Mouse (Mus musculus) midbrain, postnatal 0 days (tissue): Measurements from ENCODE around the gene Phldb2. TPM values are rescaled to one million over a fixed set of nuclear protein-coding genes. Genes with fewer than 3 reads are reported as not detected.

Experiments used
- ATAC-seq: fragments of 200-750 bp; cut with Nextera tagmentation; 2 replicates; pipeline ENCODE4 v1.8.0; 2017; ENCODE audit warnings: moderate number of reproducible peaks, mild to moderate bottlenecking, moderate TSS enrichment, moderate library complexity; ENCODE audit not compliant: low FRiP score
- DNase-seq: peaks from one replicate; pipeline ENCODE4 v3.0.0-alpha.2; 2015; ENCODE audit warnings: low spot score
- H3K27ac ChIP-seq: fragments of 300-500 bp; sonication (generic); 2 replicates; pipeline ENCODE4 v1.5.1; 2014; ENCODE audit warnings: low read depth, mild to moderate bottlenecking, low read length, mixed read lengths
- H3K27me3 ChIP-seq: fragments of 300-500 bp; sonication (generic); 2 replicates; pipeline ENCODE4 v1.6.1; 2014; ENCODE audit warnings: low read length, control low read depth, mixed read lengths; ENCODE audit not compliant: insufficient read depth
- H3K36me3 ChIP-seq: fragments of 300-500 bp; sonication (generic); 2 replicates; pipeline ENCODE4 v1.6.1; 2014; ENCODE audit warnings: low read length, control low read depth, mixed read lengths; ENCODE audit not compliant: insufficient read depth
- H3K4me1 ChIP-seq: fragments of 300-500 bp; sonication (generic); 2 replicates; pipeline ENCODE4 v1.6.1; 2014; ENCODE audit warnings: mild to moderate bottlenecking, control low read depth, antibody characterized with exemption, low read length, mixed read lengths; ENCODE audit not compliant: insufficient read depth
- H3K4me2 ChIP-seq: fragments of 300-500 bp; sonication (generic); 2 replicates; pipeline ENCODE4 v1.6.1; 2014; ENCODE audit warnings: low read depth, mild to moderate bottlenecking, low read length, mixed read lengths; ENCODE audit not compliant: poor library complexity, severe bottlenecking
- H3K4me3 ChIP-seq: fragments of 300-500 bp; sonication (generic); 2 replicates; pipeline ENCODE4 v1.5.1; 2014; ENCODE audit warnings: low read depth, mild to moderate bottlenecking, low read length, moderate library complexity
- H3K9ac ChIP-seq: fragments of 300-500 bp; sonication (generic); replicated peaks from 2 replicates; pipeline ENCODE4 v1.6.1; 2014; ENCODE audit warnings: mild to moderate bottlenecking, low read length, moderate library complexity, mixed read lengths; ENCODE audit not compliant: poor library complexity, severe bottlenecking
- H3K9me3 ChIP-seq: fragments of 300-500 bp; sonication (generic); 2 replicates; pipeline ENCODE4 v1.6.1; 2016; ENCODE audit warnings: low read length, control low read depth
- CTCF ChIP-seq: IDR thresholded peaks from 2 replicates; pipeline ENCODE4 v1.5.1; 2016; ENCODE audit warnings: antibody characterized with exemption, mild to moderate bottlenecking
- WGBS: fragments of 180-500 bp; shearing (Covaris S2); extraction: QIAGEN DNeasy Blood & Tissue Kit; methylation state at CpG from one replicate; pipeline ENCODE4 v1.1.7; 2014; 5-methylcytosine and 5-hydroxymethylcytosine counted together
- polyA plus RNA-seq: library from polyadenylated mRNA; unstranded; fragments of >200 nt; fragmentation: Nextera tagmentation; extraction: Ambion mirVana; gene quantifications from 2 replicates; pipeline ENCODE4 v1.2.1, GENCODE M21; 2015
- total RNA-seq: library from RNA; depleted of rRNA; stranded (reverse); fragments of >200 nt; gene quantifications from 2 replicates; pipeline ENCODE4 v1.2.3, GENCODE M21; 2014

Phldb2 gene
- total and polyA plus RNA-seq, 2 experiments from 2014 or later = 4.2 to 4.5 TPM

- H3K4me2 ChIP-seq = no peak overlapping the region
- ATAC-seq (no peak), DNase-seq (no peak)
- TF ChIP-seq CTCF = no peak
- no peak overlapping the region for H3K4me3 ChIP-seq
- no peaks in the 10 kb centered on the region for H3K9me3 ChIP-seq
- no peaks in the 10 kb centered on the region for H3K36me3 ChIP-seq
- no peak overlapping the region for H3K9ac ChIP-seq
- WGBS = 76% methylated on average over 3 of the region's 3 CpGs
- H3K4me1 ChIP-seq = no peaks in the 10 kb centered on the region
- H3K27me3 ChIP-seq = no peaks in the 10 kb centered on the region
- H3K27ac ChIP-seq = no peak overlapping the region
Observed at GRCm38 (mm10) chr16:45814611-45815010, 138.8 kb downstream of the Phldb2 start.

- no peaks in the 10 kb centered on the region for H3K9me3 ChIP-seq
- no peaks in the 10 kb centered on the region for H3K4me1 ChIP-seq
- ATAC-seq (no peak), DNase-seq (no peak)
- no peaks in the 10 kb centered on the region for H3K27me3 ChIP-seq
- TF ChIP-seq CTCF = no peak
- no peak overlapping the region for H3K4me2 ChIP-seq
- no peak overlapping the region for H3K9ac ChIP-seq
- no peak overlapping the region for H3K27ac ChIP-seq
- no peak overlapping the region for H3K4me3 ChIP-seq
- no peaks in the 10 kb centered on the region for H3K36me3 ChIP-seq
Observed at GRCm38 (mm10) chr16:45811788-45812187, 141.6 kb downstream of the Phldb2 start.

- no peaks in the 10 kb centered on the region for H3K36me3 ChIP-seq
- no peak overlapping the region for H3K4me2 ChIP-seq
- H3K4me3 ChIP-seq = no peak overlapping the region
- WGBS = 83% methylated on average over 6 of the region's 6 CpGs
- H3K9ac ChIP-seq = no peak overlapping the region
- no peak for TF ChIP-seq CTCF
- H3K27ac ChIP-seq = no peak overlapping the region
- no peaks in the 10 kb centered on the region for H3K4me1 ChIP-seq
- no peaks in the 10 kb centered on the region for H3K27me3 ChIP-seq
- no peaks in the 10 kb centered on the region for H3K9me3 ChIP-seq
- no peak for ATAC-seq
- no peak for DNase-seq
Observed at GRCm38 (mm10) chr16:45810829-45811326, 142.5 kb downstream of the Phldb2 start.

GRCm38 (mm10) chr16:45810155-45810554 is 143.2 kb downstream of the Phldb2 start:
- H3K27ac ChIP-seq = no peak overlapping the region
- H3K36me3 ChIP-seq = no peaks in the 10 kb centered on the region
- no peak overlapping the region for H3K4me2 ChIP-seq
- no peaks in the 10 kb centered on the region for H3K4me1 ChIP-seq
- H3K9ac ChIP-seq = no peak overlapping the region
- H3K27me3 ChIP-seq = no peaks in the 10 kb centered on the region
- 77% methylated on average over 2 of the region's 2 CpGs for WGBS
- no peaks in the 10 kb centered on the region for H3K9me3 ChIP-seq
- ATAC-seq = no peak
- DNase-seq = no peak
- TF ChIP-seq CTCF = no peak
- no peak overlapping the region for H3K4me3 ChIP-seq

- no peaks in the 10 kb centered on the region for H3K27me3 ChIP-seq
- no peak for ATAC-seq
- H3K36me3 ChIP-seq = no peaks in the 10 kb centered on the region
- 70% methylated on average over 3 of the region's 3 CpGs for WGBS
- H3K9ac ChIP-seq = no peak overlapping the region
- no peak for DNase-seq
- no peak overlapping the region for H3K27ac ChIP-seq
- H3K9me3 ChIP-seq = no peaks in the 10 kb centered on the region
- no peak overlapping the region for H3K4me3 ChIP-seq
- no peaks in the 10 kb centered on the region for H3K4me1 ChIP-seq
- H3K4me2 ChIP-seq = no peak overlapping the region
- TF ChIP-seq CTCF = no peak
Observed at GRCm38 (mm10) chr16:45804708-45805107, 148.7 kb downstream of the Phldb2 start.

GRCm38 (mm10) chr16:45800406-45800805 is 153.0 kb downstream of the Phldb2 start:
- no peak overlapping the region for H3K4me2 ChIP-seq
- DNase-seq (no peak), ATAC-seq (no peak)
- H3K9me3 ChIP-seq = no peaks in the 10 kb centered on the region
- no peak overlapping the region for H3K4me3 ChIP-seq
- H3K9ac ChIP-seq = no peak overlapping the region
- WGBS = 63% methylated on average over 2 of the region's 2 CpGs
- TF ChIP-seq CTCF = peak; percentile 7; the same call in 1 of the 2 replicates
- no peaks in the 10 kb centered on the region for H3K36me3 ChIP-seq
- no peaks in the 10 kb centered on the region for H3K27me3 ChIP-seq
- H3K4me1 ChIP-seq = no peaks in the 10 kb centered on the region
- H3K27ac ChIP-seq = no peak overlapping the region
